Mouse (Mus musculus): ENCODE measurements around the gene Iqcf6. TPM values are rescaled to one million over a fixed set of nuclear protein-coding genes. Genes with fewer than 3 reads are reported as not detected.

Gene Iqcf6
- polyA plus RNA-seq (2017; shearing (Covaris generic)) = not detected

GRCm38 (mm10) chr9:106626282-106626681 lies at the start of gene Iqcf6:
Gene Iqcf6 (plus strand): TSS chr9:106626582.

GRCm38 (mm10) chr9:106655884-106656720 lies 29.7 kb downstream of the Iqcf6 start, which contains the start of gene Grm2:
Gene Grm2 (minus strand): TSS chr9:106656082.

Other genes starting within 250 kb of the Iqcf6 start
- 892 TPM for gene Rpl29, start 197.1 kb upstream of the Iqcf6 start, polyA plus RNA-seq (2017; shearing (Covaris generic))
- 23.3 TPM for gene Acy1, start 188.3 kb upstream of the Iqcf6 start, polyA plus RNA-seq (2017; shearing (Covaris generic))
- 15.2 TPM for gene Abhd14b, start 179.1 kb upstream of the Iqcf6 start, polyA plus RNA-seq (2017; shearing (Covaris generic))
- gene Abhd14a, start 178.9 kb upstream of the Iqcf6 start, polyA plus RNA-seq (2017; shearing (Covaris generic)) = 17.7 TPM
- gene Pcbp4, start 173.3 kb upstream of the Iqcf6 start, polyA plus RNA-seq (2017; shearing (Covaris generic)) = 13.3 TPM
- not detected for gene Gpr62, start 160.6 kb upstream of the Iqcf6 start, polyA plus RNA-seq (2017; shearing (Covaris generic))
- gene Rrp9, start 150.6 kb upstream of the Iqcf6 start, polyA plus RNA-seq (2017; shearing (Covaris generic)) = 91.7 TPM
- gene Parp3, start 149.6 kb upstream of the Iqcf6 start, polyA plus RNA-seq (2017; shearing (Covaris generic)) = 73.6 TPM
- gene Iqcf1, start 126.6 kb upstream of the Iqcf6 start, polyA plus RNA-seq (2017; shearing (Covaris generic)) = not detected
- not detected for gene Iqcf5, start 112.0 kb upstream of the Iqcf6 start, polyA plus RNA-seq (2017; shearing (Covaris generic))
- gene Iqcf3, start 65.0 kb upstream of the Iqcf6 start, polyA plus RNA-seq (2017; shearing (Covaris generic)) = not detected
- not detected for gene Iqcf4, start 55.6 kb upstream of the Iqcf6 start, polyA plus RNA-seq (2017; shearing (Covaris generic))
- gene Grm2, start 29.5 kb downstream of the Iqcf6 start, polyA plus RNA-seq (2017; shearing (Covaris generic)) = not detected
- gene Tex264, start 59.3 kb downstream of the Iqcf6 start, polyA plus RNA-seq (2017; shearing (Covaris generic)) = 76.0 TPM
- gene Rad54l2, start 162.6 kb downstream of the Iqcf6 start, polyA plus RNA-seq (2017; shearing (Covaris generic)) = 3.8 TPM
- 59.9 TPM for gene Dcaf1, start 195.3 kb downstream of the Iqcf6 start, polyA plus RNA-seq (2017; shearing (Covaris generic))